Mouse (Mus musculus) olfactory bulb, adult 2 months (tissue): ENCODE measurements around the gene Gm12216.

Experiments used
- CTCF ChIP-seq: fragments of 200-500 bp; IDR thresholded peaks from 2 replicates; pipeline ENCODE4 v1.5.1; 2012; ENCODE audit warnings: low read depth, mild to moderate bottlenecking, low read length, moderate library complexity; ENCODE audit not compliant: insufficient read depth
- POLR2A ChIP-seq: fragments of 200-500 bp; IDR thresholded peaks from 2 replicates; pipeline ENCODE4 v1.6.1; 2012; ENCODE audit warnings: mild to moderate bottlenecking, low read depth, low read length, moderate library complexity; ENCODE audit not compliant: insufficient read depth

GRCm38 (mm10) chr11:53781964-53782363, 77.1 kb downstream of the Gm12216 start:
- TF ChIP-seq POLR2A (no peak), CTCF (no peak)
